Mouse (Mus musculus) heart, embryonic 11.5 days (tissue): ENCODE results near the gene Ikbke. TPM values are rescaled to one million over a fixed set of nuclear protein-coding genes. Genes with fewer than 3 reads are reported as not detected.

Experiments
- ATAC-seq: fragments of 200-750 bp; cut with Nextera tagmentation; replicated peaks from 2 replicates; pipeline ENCODE4 v1.8.0; 2017; ENCODE audit warnings: moderate library complexity; ENCODE audit not compliant: insufficient number of reproducible peaks, low FRiP score, low TSS enrichment
- H3K27ac ChIP-seq: fragments of 300-500 bp; sonication (generic); 2 replicates; pipeline ENCODE4 v1.5.1; 2014; ENCODE audit warnings: mild to moderate bottlenecking, low read depth, low read length
- H3K27me3 ChIP-seq: fragments of 300-500 bp; sonication (generic); 2 replicates; pipeline ENCODE4 v1.6.1; 2014; ENCODE audit warnings: mild to moderate bottlenecking, low read length, mixed read lengths; ENCODE audit not compliant: control insufficient read depth, insufficient read depth
- H3K36me3 ChIP-seq: fragments of 300-500 bp; sonication (generic); 2 replicates; pipeline ENCODE4 v1.6.1; 2014; ENCODE audit warnings: mild to moderate bottlenecking, low read length, moderate library complexity, mixed read lengths; ENCODE audit not compliant: control insufficient read depth, insufficient read depth
- H3K4me1 ChIP-seq: fragments of 300-500 bp; sonication (generic); 2 replicates; pipeline ENCODE4 v1.6.1; 2014; ENCODE audit warnings: low read length; ENCODE audit not compliant: control insufficient read depth, insufficient read depth
- H3K4me2 ChIP-seq: fragments of 300-500 bp; sonication (generic); 2 replicates; pipeline ENCODE4 v1.6.1; 2014; ENCODE audit warnings: mild to moderate bottlenecking, moderate library complexity
- H3K4me3 ChIP-seq: fragments of 300-500 bp; sonication (generic); 2 replicates; pipeline ENCODE4 v1.5.1; 2014; ENCODE audit warnings: low read depth, low read length
- H3K9ac ChIP-seq: fragments of 300-500 bp; sonication (generic); 2 replicates; pipeline ENCODE4 v1.6.1; 2014; ENCODE audit warnings: mild to moderate bottlenecking, low read depth, low read length, moderate library complexity
- H3K9me3 ChIP-seq: fragments of 300-500 bp; sonication (generic); replicated peaks from 2 replicates; pipeline ENCODE4 v1.6.1; 2016; ENCODE audit warnings: low read length; ENCODE audit not compliant: control insufficient read depth
- WGBS: fragments of 180-500 bp; shearing (Covaris S2); extraction: QIAGEN DNeasy Blood & Tissue Kit; methylation state at CpG from one replicate; pipeline ENCODE4 v1.1.7; 2014; ENCODE audit not compliant: insufficient replicate concordance; 5-methylcytosine and 5-hydroxymethylcytosine counted together
- polyA plus RNA-seq: library from polyadenylated mRNA; unstranded; fragments of >200 nt; fragmentation: Nextera tagmentation; extraction: Ambion mirVana; gene quantifications from 2 replicates; pipeline ENCODE4 v1.2.1, GENCODE M21; 2014

The Ikbke gene
- polyA plus RNA-seq, 1 experiment from 2014 or later = 2.4 TPM

DNA sequence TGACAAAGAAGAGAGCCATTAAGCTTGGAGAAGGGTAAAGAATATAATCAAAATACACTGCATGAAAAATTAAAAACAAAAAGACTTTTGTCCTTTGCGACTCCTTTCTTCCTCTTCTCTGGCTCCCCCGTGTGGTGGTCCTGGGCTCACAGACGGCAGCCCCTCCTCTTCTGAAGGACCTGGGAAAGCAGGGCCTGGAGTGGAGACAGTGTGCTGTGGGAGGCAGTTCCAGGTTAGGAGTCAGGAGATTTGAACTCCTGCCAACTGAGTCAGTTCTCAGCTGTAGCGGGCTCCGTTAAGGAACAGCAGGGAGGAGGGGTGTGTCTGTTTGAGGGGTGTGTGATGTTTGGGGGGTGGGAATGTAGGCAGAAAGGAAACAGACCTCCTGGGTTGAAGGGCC, 71.9 kb downstream of the Ikbke start:
- Histone ChIP-seq H3K4me1 (no peaks in the 10 kb centered on the region), H3K9ac (no peak overlapping the region), H3K27me3 (no peaks in the 10 kb centered on the region), H3K36me3 (no peaks in the 10 kb centered on the region), H3K4me3 (no peak overlapping the region), H3K9me3 (no peaks in the 10 kb centered on the region), H3K27ac (peak overlapping the region; percentile 15; the same call in 1 of the 2 replicates), H3K4me2 (no peak overlapping the region)
- WGBS = 4% methylated on average over 5 of the region's 5 CpGs
- no peak for ATAC-seq

DNA sequence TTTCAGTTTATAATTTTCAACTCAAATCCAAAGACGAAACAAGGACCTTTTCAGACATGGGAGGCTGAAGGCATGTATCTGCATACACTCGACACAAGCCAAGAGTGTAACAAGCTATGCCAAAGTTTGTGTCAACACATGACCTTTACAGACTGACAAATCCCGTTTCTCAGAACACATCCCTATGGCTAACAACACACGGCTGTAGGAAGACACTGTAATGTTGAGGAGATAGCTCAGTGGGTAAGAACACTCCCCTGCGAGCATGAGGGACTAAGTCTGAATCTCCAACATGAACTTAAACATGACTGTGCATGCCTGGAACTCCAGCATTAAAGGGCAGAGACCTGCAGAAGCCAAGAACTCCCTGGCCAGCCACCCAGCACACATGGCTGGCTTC, 73.1 kb downstream of the Ikbke start:
- Histone ChIP-seq H3K27ac (no peak overlapping the region), H3K4me3 (no peak overlapping the region)
- ATAC-seq = no peak

DNA sequence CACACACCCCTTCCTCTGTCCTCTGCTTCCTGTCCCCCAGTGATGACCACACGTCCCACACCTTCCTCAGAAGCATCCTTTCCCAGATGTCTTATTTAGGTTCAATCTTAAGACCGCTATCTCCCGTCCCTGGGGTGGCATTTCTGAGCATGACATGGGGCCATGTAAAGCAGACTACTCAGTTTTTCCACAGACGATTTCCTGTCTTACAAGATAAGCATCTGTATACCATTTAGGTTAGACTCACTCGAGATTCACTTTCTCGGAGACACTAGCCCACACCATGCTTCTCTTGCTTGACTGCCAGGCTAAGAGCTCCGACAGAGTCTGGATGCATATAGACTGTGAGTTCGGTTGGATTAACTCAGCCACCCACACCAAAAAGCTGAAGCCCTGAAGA, 74.9 kb downstream of the Ikbke start:
- H3K36me3 ChIP-seq = no peaks in the 10 kb centered on the region
- no peak overlapping the region for H3K27ac ChIP-seq
- H3K4me1 ChIP-seq = peaks cover 6% of the 10 kb centered on the region
- no peak overlapping the region for H3K4me3 ChIP-seq
- H3K9ac ChIP-seq = no peak overlapping the region
- WGBS = 61% methylated on average over 8 of the region's 8 CpGs
- H3K4me2 ChIP-seq = no peak overlapping the region
- ATAC-seq = no peak
- no peaks in the 10 kb centered on the region for H3K9me3 ChIP-seq
- no peaks in the 10 kb centered on the region for H3K27me3 ChIP-seq

More for the DNA sequence above, 73.1 kb downstream of the Ikbke start:
- H3K27me3 ChIP-seq = no peaks in the 10 kb centered on the region
- H3K9ac ChIP-seq = no peak overlapping the region
- no peaks in the 10 kb centered on the region for H3K9me3 ChIP-seq
- 79% methylated on average over 5 of the region's 5 CpGs for WGBS
- no peaks in the 10 kb centered on the region; the same call in 1 of the 2 replicates for H3K4me1 ChIP-seq
- H3K36me3 ChIP-seq = no peaks in the 10 kb centered on the region
- no peak overlapping the region for H3K4me2 ChIP-seq

Other genes starting within 250 kb of the Ikbke start
- 51.4 and 57.6 TPM in 2 replicates for gene Mapkapk2, start 181.8 kb downstream of the Ikbke start, polyA plus RNA-seq
- 3.7 and 4.0 TPM in 2 replicates for gene Dyrk3, start 141.3 kb downstream of the Ikbke start, polyA plus RNA-seq
- gene Eif2d, start 126.4 kb downstream of the Ikbke start, polyA plus RNA-seq = 50.7 and 51.5 TPM in 2 replicates
- 38.1 and 39.1 TPM in 2 replicates for gene Rassf5, start 34.3 kb downstream of the Ikbke start, polyA plus RNA-seq
- 19.4 and 23.3 TPM in 2 replicates for gene Srgap2, start 247.7 kb upstream of the Ikbke start, polyA plus RNA-seq
- 3.2 and 3.4 TPM in 2 replicates for gene Fam72a, start 248.3 kb upstream of the Ikbke start, polyA plus RNA-seq